Mouse (Mus musculus): Measurements from ENCODE around the gene Aqp5.

GRCm38 (mm10) chr15:99606515-99606914 is 15.9 kb downstream of the Aqp5 start:
- no peak for TF ChIP-seq CTCF (IDR thresholded peaks at IDR 0.05; ENCODE audit: extremely low read depth, insufficient read depth, insufficient read length, insufficient replicate concordance)
- no peak for TF ChIP-seq POLR2A (IDR thresholded peaks at IDR 0.05; ENCODE audit: low read depth, low read length)

All from spleen, adult 2 months (tissue).